Mouse (Mus musculus): ENCODE measurements around the gene Cdc73. TPM values are rescaled to one million over a fixed set of nuclear protein-coding genes. Genes with fewer than 3 reads are reported as not detected.
"Not testable (repeated sequence)": the region's sequence is repeated elsewhere in the genome, so short reads cannot be mapped to it uniquely, and the experiment has no call there.

Cdc73 gene
- total RNA-seq, 4 experiments from 2014 or later: 55.9 to 58.2 (median 58.0) TPM

DNA sequence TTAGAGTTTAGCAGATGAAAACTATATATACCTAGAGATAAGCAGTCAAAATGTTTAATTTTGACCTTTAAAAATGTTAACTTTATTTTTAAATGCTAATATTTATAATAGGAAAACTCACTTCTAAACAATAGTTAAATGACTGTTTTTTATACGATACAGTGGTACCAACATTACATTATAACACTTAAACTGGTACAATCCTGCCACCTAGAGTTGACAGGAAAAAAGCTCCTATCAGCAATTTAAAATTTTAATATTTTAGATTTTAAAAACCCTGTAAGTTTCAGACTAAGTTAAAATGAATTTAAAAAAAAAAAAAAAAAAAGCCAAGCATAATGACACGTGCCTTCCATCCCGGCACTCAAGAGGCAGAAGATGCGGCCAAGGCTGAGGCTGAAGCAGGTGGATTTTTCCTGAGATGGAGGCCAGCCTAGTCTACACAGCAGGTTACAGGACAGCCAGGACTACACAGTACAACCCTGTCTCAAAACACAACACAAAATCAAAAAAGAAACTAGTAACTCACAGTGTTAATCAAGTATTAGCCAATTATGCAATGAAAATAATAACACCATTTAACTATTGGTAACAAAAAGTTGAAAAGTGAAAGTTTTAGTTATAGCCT, 26.8 kb downstream of the Cdc73 start:
- no peak for DNase-seq (ENCODE audit: low spot score)

DNA sequence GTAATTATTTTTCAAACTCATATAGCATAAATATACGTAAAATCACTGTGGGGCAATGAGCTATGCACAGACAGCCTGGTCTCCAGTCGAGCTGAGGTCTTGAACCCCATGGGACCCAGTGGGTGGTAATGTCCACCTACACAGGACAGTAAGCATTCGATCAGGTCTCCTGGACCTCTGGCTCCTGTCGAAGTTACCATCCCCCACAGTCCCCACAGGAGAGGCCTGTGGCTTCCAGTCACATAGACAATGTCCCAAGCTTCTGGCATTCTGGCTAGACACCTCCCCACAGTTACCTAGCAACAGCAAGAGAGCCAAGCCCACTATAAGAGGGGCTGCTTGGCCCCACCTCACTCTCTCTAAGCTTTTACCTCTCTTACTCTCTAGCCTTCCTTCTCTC, 37.9 kb downstream of the Cdc73 start:
- DNase-seq (ENCODE audit: low spot score): not testable (repeated sequence)

DNA sequence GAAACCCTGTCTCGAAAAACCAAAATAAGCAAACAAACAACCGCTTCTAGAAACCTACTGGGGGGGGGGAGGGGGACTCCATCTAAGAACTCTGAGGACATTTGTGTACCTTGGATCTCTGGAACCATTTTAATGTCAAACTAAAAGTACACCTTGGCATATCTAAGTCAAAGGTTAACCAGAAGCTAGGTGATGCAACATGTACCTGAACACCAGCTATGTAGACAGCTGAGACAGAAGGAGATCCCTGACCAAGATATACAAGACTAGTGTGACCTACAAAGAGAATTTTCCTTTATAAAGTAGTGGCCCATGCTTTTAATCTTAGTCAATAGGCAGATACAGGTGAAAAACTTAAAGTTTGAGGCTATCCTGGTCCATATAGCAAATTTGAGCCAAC, 39.5 kb downstream of the Cdc73 start:
- DNase-seq (ENCODE audit: low spot score): no peak

GRCm38 (mm10) chr1:143653646-143654045, 49.0 kb downstream of the Cdc73 start:
- no peak for DNase-seq (ENCODE audit: low spot score)

- no peak for DNase-seq (ENCODE audit: low spot score)
Observed at GRCm38 (mm10) chr1:143650317-143650716, 52.4 kb downstream of the Cdc73 start.

- no peak for DNase-seq (ENCODE audit: low spot score)
Observed at GRCm38 (mm10) chr1:143646219-143646618, 56.5 kb downstream of the Cdc73 start.

GRCm38 (mm10) chr1:143645386-143645785, 57.3 kb downstream of the Cdc73 start:
- DNase-seq (ENCODE audit: low spot score): no peak

DNA sequence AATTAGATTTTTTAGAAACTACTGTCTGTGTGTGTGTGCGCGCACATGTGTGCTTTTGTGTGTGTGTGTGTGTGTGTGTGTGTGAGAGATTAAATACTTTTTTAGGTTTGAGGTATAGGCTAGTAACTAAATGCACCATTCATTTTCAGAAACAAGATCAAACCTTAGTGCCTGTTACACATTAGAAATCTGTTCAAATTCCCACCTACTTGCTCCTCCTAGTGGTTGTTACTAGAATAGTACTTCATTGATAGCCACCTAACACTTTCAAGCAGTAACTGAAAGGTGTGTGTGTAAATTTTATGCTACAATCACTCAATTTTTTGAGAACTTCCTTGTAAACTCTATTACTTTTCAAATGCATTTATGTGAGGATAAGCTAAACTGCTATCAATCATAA, 58.5 kb downstream of the Cdc73 start:
- DNase-seq (ENCODE audit: low spot score): peak; percentile 46

DNA sequence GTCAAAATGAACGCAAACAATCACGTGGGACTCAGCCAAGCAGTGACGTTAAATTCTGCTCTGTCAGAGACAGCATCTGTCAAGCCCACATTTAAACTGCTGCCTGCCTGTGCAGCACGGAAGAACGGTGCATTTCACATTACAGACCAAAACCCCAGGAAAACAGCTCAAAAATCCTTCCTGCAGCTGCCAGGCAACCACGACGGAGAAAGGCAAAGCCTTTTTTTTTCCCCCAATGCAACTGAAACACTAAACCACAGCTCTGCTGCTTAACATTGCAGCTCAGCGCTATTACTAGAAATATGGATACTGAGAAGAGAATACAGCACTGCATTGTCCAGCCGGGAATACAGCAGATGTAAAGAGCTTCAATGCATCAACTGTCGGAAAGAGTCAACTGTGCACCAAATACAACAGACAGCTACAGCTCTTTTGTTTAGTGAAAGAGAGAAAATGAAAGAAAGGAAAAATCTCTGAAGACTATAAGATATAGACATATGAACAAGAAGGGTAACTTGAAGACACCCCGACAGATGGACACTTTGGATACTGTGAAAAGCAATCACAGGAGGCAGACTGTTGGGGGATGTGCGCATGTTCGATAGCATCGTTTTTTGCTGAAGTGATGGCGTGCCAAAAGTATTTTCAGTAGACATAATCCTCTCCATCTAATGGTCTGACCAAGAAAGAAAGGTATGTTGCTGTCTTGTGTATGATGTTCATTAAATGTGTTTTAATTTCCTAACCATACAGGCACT, 61.9 kb downstream of the Cdc73 start, which contains the start of gene B3galt2:
Gene B3galt2 (plus strand): TSS at position 15 of the 758 bp plus-strand sequence.
- peak; percentile 31 for DNase-seq (ENCODE audit: low spot score)

DNA sequence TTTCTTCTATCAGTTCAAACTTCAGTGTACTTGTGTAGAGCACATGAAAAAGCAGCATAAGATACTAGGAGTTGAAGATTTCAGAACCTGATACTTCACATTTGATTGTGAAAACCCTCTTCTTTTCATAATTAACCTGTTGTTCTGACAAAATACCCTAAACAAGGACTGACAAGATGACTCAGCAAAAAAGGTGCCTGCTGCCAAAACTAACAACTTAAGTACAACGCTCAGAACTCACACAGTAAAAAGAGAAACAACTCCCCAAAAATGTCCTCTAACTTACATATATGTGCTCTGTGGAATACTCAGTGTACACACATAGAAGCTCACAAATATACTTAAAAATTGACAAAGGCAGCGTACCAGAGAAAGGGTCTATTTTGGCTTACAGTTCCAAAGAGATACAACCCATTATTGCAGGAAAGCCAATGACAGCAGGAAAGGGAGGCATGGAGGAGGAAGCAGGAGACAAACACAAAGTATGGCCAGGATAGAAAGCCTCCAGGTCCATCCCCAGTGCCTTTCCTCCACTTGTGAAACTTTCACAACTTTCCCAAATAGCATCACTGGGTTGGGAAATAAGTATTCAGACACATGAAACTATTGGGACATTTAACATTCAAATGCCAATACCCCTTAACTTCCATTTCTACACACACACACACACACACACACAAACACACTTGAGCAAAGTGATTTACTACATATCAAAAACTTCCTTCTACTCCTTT, 69.7 kb downstream of the Cdc73 start:
- DNase-seq (ENCODE audit: low spot score): no peak

DNA sequence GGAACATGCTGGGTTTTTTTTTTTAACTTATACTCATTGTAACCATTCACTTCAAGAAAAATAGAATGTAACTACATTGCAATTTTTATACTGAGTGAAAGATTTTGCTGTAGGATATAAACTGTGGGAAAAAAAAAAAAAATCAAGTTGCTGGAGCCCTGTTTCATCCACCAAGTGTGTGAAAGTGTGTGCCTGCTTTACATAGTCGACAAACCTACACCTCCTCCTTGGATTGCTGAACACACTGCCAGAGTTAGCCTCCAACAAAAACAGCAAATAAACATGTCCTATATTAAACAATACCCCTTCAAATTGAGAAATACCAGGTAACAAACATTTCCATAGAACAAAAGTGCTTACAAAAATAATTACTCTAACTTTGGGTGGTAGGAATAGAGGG, 70.3 kb downstream of the Cdc73 start:
- no peak for DNase-seq (ENCODE audit: low spot score)

DNA sequence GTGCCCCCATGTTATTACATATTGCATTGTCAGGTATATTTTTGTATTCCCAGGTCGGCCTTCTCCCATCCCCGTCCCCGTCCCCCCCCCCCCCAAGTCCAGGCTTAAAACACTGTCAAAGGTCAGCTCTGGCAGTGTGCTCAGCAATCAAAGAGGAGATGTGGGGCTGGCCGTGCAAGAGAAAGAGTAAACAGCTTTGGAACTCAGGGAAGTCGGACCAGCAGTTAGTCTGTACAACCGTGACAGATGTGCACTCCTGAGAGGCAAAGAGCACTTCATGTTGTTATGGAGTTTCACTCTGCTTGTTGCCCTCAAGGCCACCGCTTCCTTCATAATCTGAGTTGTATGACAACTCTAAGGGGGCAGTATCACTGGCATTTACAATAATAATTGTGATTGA, 71.4 kb downstream of the Cdc73 start:
- DNase-seq (ENCODE audit: low spot score): no peak

DNA sequence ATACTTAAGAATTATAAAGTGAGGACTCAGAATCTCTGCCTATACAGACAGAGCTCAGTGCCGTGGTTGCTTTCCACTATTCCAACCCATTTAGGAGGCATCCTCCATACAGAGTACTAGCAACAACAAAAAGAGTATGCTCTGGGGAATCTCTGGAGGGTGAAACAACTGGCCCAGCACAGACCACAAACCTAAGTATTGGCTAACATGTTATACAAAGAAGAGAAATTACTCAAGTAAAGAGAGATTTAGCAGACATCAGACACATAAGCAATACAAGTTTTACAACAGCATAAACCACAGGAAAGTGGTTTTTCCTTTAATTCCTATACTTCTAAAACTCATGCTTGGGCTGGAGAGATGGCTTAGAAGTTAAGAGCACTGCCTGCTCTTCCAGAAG, 80.1 kb downstream of the Cdc73 start:
- no peak for DNase-seq (ENCODE audit: low spot score)

DNA sequence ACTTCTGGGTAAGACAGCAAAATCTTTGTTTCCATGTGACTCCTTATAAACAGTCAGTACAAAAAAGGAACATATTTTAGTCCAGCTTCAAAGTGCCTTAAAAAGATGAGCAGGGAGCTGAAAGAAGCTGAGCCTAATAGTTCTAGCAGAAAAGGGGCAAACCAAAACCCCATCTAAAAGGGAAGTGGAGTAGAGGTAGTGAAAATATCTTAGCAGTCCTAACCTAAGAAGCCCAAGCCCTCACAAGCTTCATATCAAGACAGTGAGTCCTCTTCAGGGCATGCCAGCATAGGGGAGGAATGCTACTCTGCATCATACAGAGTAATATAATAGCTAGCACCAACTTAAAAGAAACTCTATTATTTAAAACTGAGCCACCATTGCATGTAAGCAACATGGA, 80.8 kb downstream of the Cdc73 start:
- no peak for DNase-seq (ENCODE audit: low spot score)

GRCm38 (mm10) chr1:143619760-143620159, 82.9 kb downstream of the Cdc73 start:
- no peak for DNase-seq (ENCODE audit: low spot score)

- DNase-seq (ENCODE audit: low spot score): no peak
Observed at GRCm38 (mm10) chr1:143612901-143613300, 89.8 kb downstream of the Cdc73 start.

GRCm38 (mm10) chr1:143608911-143609310, 93.8 kb downstream of the Cdc73 start:
- no peak for DNase-seq (ENCODE audit: low spot score)

DNA sequence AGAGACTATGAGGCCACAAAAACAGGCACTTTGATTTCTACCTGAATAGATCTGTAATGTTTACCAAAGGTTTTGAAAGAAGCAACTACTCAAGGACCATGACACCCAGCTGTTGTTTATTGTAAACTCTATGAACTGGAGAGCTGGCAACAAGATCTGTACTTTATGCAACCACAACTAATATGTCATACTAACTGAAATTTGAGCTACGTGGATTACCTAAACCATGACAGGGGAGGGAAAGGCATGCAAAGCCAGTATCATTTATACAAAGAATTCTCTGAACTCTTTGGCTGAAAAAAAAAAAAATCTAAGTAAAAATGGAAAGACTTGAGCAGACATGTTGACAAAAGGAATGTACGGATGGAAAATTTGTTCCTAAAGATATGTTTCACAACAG, 105.8 kb downstream of the Cdc73 start:
- no peak for DNase-seq (ENCODE audit: low spot score)

DNA sequence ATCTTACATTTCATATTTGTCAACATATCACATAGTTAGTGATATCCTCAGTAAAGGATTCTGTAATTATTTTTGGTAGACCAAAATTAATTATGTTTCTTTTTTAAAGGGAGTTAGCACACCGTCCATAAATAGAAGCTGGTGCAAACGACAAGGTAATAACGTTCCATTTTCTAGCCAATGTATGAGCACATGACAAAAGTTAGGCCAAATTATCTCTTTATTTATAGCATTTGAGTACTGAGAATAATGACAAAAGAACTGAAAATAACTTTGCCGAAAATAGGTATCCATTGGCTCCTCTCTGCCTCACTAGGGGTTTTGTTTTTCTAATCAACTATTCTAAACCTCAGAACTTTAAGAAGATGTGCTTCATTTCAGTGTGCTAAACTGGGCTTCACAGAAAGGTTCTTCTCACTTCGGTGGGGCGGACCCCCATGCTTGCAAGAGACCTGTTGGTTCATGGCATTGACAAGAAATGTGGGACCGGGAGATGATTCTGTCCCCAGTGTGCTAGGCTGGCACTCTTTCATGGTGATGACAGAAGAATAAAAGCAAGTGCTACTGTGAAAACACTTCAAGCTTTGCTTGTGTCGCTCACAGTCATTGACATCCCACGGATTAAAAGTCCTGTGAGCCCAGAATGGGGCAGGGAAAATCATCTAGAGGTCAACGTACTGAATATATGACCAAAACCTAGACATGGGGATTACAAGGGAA, 125.7 kb downstream of the Cdc73 start:
- peak; percentile 52 for DNase-seq (ENCODE audit: low spot score)

DNA sequence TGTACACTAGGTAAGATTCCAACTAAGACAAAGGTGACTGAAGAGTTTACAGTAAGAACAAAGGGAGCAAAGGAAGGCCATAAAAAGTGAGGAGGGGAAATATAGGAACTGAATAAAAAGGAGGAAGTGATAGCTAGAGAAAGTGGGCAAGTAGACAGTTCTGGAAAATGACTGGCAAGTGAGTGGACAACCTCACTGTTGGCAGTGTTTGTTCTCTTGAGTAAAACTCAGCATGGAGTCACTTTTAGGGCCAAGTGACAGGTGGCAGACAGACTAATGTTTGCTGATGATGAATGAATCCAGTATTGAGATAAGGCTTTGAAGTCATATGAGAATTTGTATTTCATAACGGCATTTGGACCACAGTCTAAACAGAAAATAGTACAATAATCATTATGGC, 144.5 kb downstream of the Cdc73 start:
- DNase-seq (ENCODE audit: low spot score): no peak

GRCm38 (mm10) chr1:143555533-143555932, 147.2 kb downstream of the Cdc73 start:
- no peak for DNase-seq (ENCODE audit: low spot score)

DNA sequence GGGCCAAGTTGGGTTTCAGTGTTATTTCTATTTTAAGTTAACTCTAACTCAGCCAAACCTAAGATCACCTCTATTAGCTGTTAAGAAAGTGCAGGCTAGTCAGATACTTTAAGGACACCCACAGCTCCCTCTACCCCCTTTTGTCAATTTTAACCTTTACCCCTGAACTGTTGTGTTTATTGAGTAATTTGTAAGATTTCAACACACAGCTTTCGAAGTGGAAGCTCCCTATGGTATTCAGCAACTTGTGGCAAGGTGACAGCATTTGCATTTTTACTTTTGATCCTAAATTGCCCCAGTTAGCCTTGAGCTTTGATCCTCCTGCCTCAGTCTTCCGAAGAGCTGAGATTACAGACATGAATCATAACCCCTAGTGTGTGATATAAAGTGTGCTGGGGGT, 148.1 kb downstream of the Cdc73 start:
- no peak for DNase-seq (ENCODE audit: low spot score)
